In genomic region chr2:70562981-70563671, GRCm38 (mm10) we compare ENCODE assay signal across 9 mouse cellular contexts. TPM values are rescaled to one million over a fixed set of nuclear protein-coding genes. Genes with fewer than 3 reads are reported as not detected.
DNase-seq lines count a peak whose midpoint lies in the region; ATAC-seq lines count a peak whose summit lies in the region.
"Had no signal": no experiment of that assay in that cellular context is flagged by ENCODE, and none has a peak within 500 bp of the region (broad histone marks: within the 10 kb centered on the region; RNA-seq: fewer than 3 reads in every experiment).

No protein-coding gene starts in this region.

- peaks cover 31% of the 10 kb centered on the region for H3K27me3 ChIP-seq in forebrain, embryonic 16.5 days (replicated peaks; ENCODE audit: control insufficient read depth, insufficient read depth, low read length)
- peaks cover 39% of the 10 kb centered on the region for H3K27me3 ChIP-seq in midbrain, embryonic 15.5 days (replicated peaks)

- ATAC-seq in forebrain, embryonic 16.5 days: peak; percentile 2; the same call in 1 of the 2 replicates
- ATAC-seq in midbrain, embryonic 15.5 days (replicated peaks): no peak
- no peak for ATAC-seq in frontal cortex, adult (ENCODE audit: low TSS enrichment)

- no peaks in the 10 kb centered on the region for H3K9me3 ChIP-seq in forebrain, embryonic 16.5 days (ENCODE audit: control insufficient read depth, low read length)
- H3K9me3 ChIP-seq in midbrain, embryonic 15.5 days: no peaks in the 10 kb centered on the region

- DNase-seq in kidney, adult 18-20 months: peak; percentile 3
- DNase-seq in kidney, postnatal 25 days: no peak
- peak; percentile 37 for DNase-seq in brain, adult 2 months (ENCODE audit: low read depth, low spot score)
- no peak for DNase-seq in liver
- no peak for DNase-seq in left cerebral cortex, adult 9 months (ENCODE audit: low spot score in 2 of 2)

- peak overlapping the region; percentile 57 for H3K9ac ChIP-seq in forebrain, embryonic 16.5 days (replicated peaks; ENCODE audit: low read depth, low read length)
- peak overlapping the region; percentile 59 for H3K9ac ChIP-seq in midbrain, embryonic 15.5 days

- H3K4me3 ChIP-seq in forebrain, embryonic 16.5 days (replicated peaks; ENCODE audit: low read length): peak overlapping the region; percentile 53
- H3K4me3 ChIP-seq in midbrain, embryonic 15.5 days: peak overlapping the region; percentile 49
- H3K4me3 ChIP-seq: myocyte had no signal

- H3K27ac ChIP-seq in forebrain, embryonic 16.5 days (ENCODE audit: low read length): peak overlapping the region; percentile 94
- peak overlapping the region; percentile 91 for H3K27ac ChIP-seq in midbrain, embryonic 15.5 days

- H3K4me2 ChIP-seq in forebrain, embryonic 16.5 days (ENCODE audit: low read length): peak overlapping the region; percentile 65
- H3K4me2 ChIP-seq in midbrain, embryonic 15.5 days: peak overlapping the region; percentile 55

- under 1% methylated on average over 39 of the region's 40 CpGs for WGBS in forebrain, embryonic 16.5 days
- WGBS in midbrain, embryonic 15.5 days: under 1% methylated on average over 40 of the region's 40 CpGs

- peaks cover 35% of the 10 kb centered on the region for H3K4me1 ChIP-seq in forebrain, embryonic 16.5 days (replicated peaks; ENCODE audit: control insufficient read depth, insufficient read depth, low read length)
- peaks cover 40% of the 10 kb centered on the region for H3K4me1 ChIP-seq in midbrain, embryonic 15.5 days

- H3K36me3 ChIP-seq in forebrain, embryonic 16.5 days (ENCODE audit: control insufficient read depth, insufficient read depth): no peaks in the 10 kb centered on the region
- no peaks in the 10 kb centered on the region for H3K36me3 ChIP-seq in midbrain, embryonic 15.5 days (replicated peaks)

RNA-seq across cellular contexts. Expression of gene Gad1, which starts 10.3 kb away (rescaled TPM):
- 77.5 and 96.0 TPM in 2 replicates for polyA plus RNA-seq in forebrain, embryonic 16.5 days (2015; fragmentation: Nextera tagmentation; extraction: Ambion mirVana)
- 112 and 128 TPM in 2 replicates for polyA plus RNA-seq in midbrain, embryonic 15.5 days (2015; fragmentation: Nextera tagmentation; extraction: Ambion mirVana)
- polyA plus RNA-seq: myocyte had no signal

RNA-seq across cellular contexts. Expression of gene Erich2, which starts 54.5 kb away (rescaled TPM):
- 1.3 and 2.6 TPM in 2 replicates for polyA plus RNA-seq in forebrain, embryonic 16.5 days (2015; fragmentation: Nextera tagmentation; extraction: Ambion mirVana)
- 2.8 TPM in 2 replicates for polyA plus RNA-seq in midbrain, embryonic 15.5 days (2015; fragmentation: Nextera tagmentation; extraction: Ambion mirVana)

Comparison
In these comparisons a context has a peak if more than half of its experiments do, and no peak if none do; other contexts are left out.
1. DNase-seq: peak in kidney, adult 18-20 months (single experiment) and brain, adult 2 months (single experiment); none in kidney, postnatal 25 days (0 of 2), liver (single experiment) and left cerebral cortex, adult 9 months (0 of 2).